In the genomic region with DNA sequence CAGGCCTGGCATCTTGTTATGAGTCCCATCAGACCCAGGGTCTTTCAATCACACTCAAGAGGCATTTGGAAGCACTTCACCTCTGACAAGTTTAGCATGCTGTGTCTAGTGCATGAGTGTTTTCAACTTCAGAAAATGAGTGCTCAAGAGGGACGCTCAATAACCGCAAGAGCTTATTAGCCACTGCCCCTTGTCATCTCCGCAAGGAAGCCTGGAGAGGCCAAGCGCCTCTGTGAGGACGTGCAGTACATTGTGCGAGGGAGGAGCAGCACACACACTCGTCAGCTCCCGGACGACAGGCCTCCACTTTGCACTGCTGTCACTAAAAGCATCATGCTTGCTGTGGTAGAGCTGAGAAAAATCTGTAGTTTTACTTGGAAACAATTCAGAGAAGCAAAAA, we compare ENCODE assay signal across 25 mouse cellular contexts. TPM values are rescaled to one million over a fixed set of nuclear protein-coding genes. Genes with fewer than 3 reads are reported as not detected.
A peak's percentile ranks its signal among the peaks of the same experiment; 100 is the strongest.
DNase-seq lines count a peak whose midpoint lies in the region; ATAC-seq lines count a peak whose summit lies in the region.
"Had no signal": no experiment of that assay in that cellular context is flagged by ENCODE, and none has a peak within 500 bp of the region (broad histone marks: within the 10 kb centered on the region; RNA-seq: fewer than 3 reads in every experiment).

No protein-coding gene starts in this region.

- H3K27me3 ChIP-seq in embryonic facial prominence, embryonic 11.5 days (ENCODE audit: control insufficient read depth, insufficient read depth, low read length) = no peaks in the 10 kb centered on the region
- H3K27me3 ChIP-seq in embryonic facial prominence, embryonic 10.5 days (replicated peaks; ENCODE audit: low read depth, poor library complexity, severe bottlenecking) = peaks cover 14% of the 10 kb centered on the region
- H3K27me3 ChIP-seq in forebrain, embryonic 14.5 days (replicated peaks; ENCODE audit: control insufficient read depth, insufficient read depth, low read length) = peaks cover 5% of the 10 kb centered on the region; the same call in 1 of the 2 replicates
- peaks cover 16% of the 10 kb centered on the region for H3K27me3 ChIP-seq in forebrain, embryonic 13.5 days
- peaks cover 29% of the 10 kb centered on the region for H3K27me3 ChIP-seq in midbrain, embryonic 13.5 days
- H3K27me3 ChIP-seq in midbrain, embryonic 10.5 days (ENCODE audit: low read depth, poor library complexity, severe bottlenecking) = peaks cover 57% of the 10 kb centered on the region
- H3K27me3 ChIP-seq: embryonic facial prominence, embryonic 13.5 days; intestine, embryonic 15.5 days had no signal

- no peaks in the 10 kb centered on the region for H3K9me3 ChIP-seq in embryonic facial prominence, embryonic 11.5 days (replicated peaks; ENCODE audit: control insufficient read depth, low read length)
- H3K9me3 ChIP-seq in embryonic facial prominence, embryonic 10.5 days = no peaks in the 10 kb centered on the region
- H3K9me3 ChIP-seq in forebrain, embryonic 14.5 days (replicated peaks; ENCODE audit: control insufficient read depth, low read length) = no peaks in the 10 kb centered on the region
- no peaks in the 10 kb centered on the region for H3K9me3 ChIP-seq in forebrain, embryonic 13.5 days (replicated peaks)
- no peaks in the 10 kb centered on the region for H3K9me3 ChIP-seq in midbrain, embryonic 13.5 days
- H3K9me3 ChIP-seq in midbrain, embryonic 10.5 days (replicated peaks) = no peaks in the 10 kb centered on the region
- H3K9me3 ChIP-seq: embryonic facial prominence, embryonic 13.5 days; heart, embryonic 12.5 days; heart, embryonic 15.5 days; hindbrain, embryonic 10.5 days; hindbrain, embryonic 13.5 days; intestine, embryonic 15.5 days had no signal

- H3K36me3 ChIP-seq in embryonic facial prominence, embryonic 11.5 days (replicated peaks; ENCODE audit: control insufficient read depth, insufficient read depth, low read depth, low read length) = no peaks in the 10 kb centered on the region
- H3K36me3 ChIP-seq in embryonic facial prominence, embryonic 10.5 days (replicated peaks) = no peaks in the 10 kb centered on the region
- no peaks in the 10 kb centered on the region for H3K36me3 ChIP-seq in forebrain, embryonic 14.5 days (ENCODE audit: control insufficient read depth, insufficient read depth, low read length)
- no peaks in the 10 kb centered on the region for H3K36me3 ChIP-seq in forebrain, embryonic 13.5 days (ENCODE audit: poor library complexity, severe bottlenecking)
- no peaks in the 10 kb centered on the region for H3K36me3 ChIP-seq in midbrain, embryonic 13.5 days
- H3K36me3 ChIP-seq in midbrain, embryonic 10.5 days = no peaks in the 10 kb centered on the region
- H3K36me3 ChIP-seq: embryonic facial prominence, embryonic 13.5 days; heart, embryonic 12.5 days; heart, embryonic 15.5 days; hindbrain, embryonic 10.5 days; hindbrain, embryonic 13.5 days; intestine, embryonic 15.5 days had no signal

- H3K4me1 ChIP-seq in embryonic facial prominence, embryonic 11.5 days (ENCODE audit: control insufficient read depth, insufficient read depth, low read length) = no peaks in the 10 kb centered on the region
- H3K4me1 ChIP-seq in embryonic facial prominence, embryonic 10.5 days = no peaks in the 10 kb centered on the region
- peaks cover 4% of the 10 kb centered on the region; the same call in 1 of the 2 replicates for H3K4me1 ChIP-seq in forebrain, embryonic 14.5 days (ENCODE audit: control insufficient read depth, insufficient read depth, low read length)
- peaks cover 6% of the 10 kb centered on the region; the same call in 1 of the 2 replicates for H3K4me1 ChIP-seq in forebrain, embryonic 13.5 days
- H3K4me1 ChIP-seq in midbrain, embryonic 13.5 days (replicated peaks) = no peaks in the 10 kb centered on the region
- H3K4me1 ChIP-seq in midbrain, embryonic 10.5 days = peaks cover 4% of the 10 kb centered on the region; the same call in 1 of the 2 replicates
- H3K4me1 ChIP-seq: embryonic facial prominence, embryonic 13.5 days; heart, embryonic 15.5 days; hindbrain, embryonic 10.5 days; hindbrain, embryonic 13.5 days; intestine, embryonic 15.5 days had no signal

- no peak overlapping the region for H3K4me3 ChIP-seq in embryonic facial prominence, embryonic 11.5 days (ENCODE audit: low read depth, low read length)
- no peak overlapping the region for H3K4me3 ChIP-seq in embryonic facial prominence, embryonic 10.5 days
- H3K4me3 ChIP-seq in forebrain, embryonic 14.5 days (ENCODE audit: low read depth, low read length) = no peak overlapping the region
- no peak overlapping the region for H3K4me3 ChIP-seq in forebrain, embryonic 13.5 days
- no peak overlapping the region for H3K4me3 ChIP-seq in midbrain, embryonic 13.5 days (replicated peaks)
- no peak overlapping the region for H3K4me3 ChIP-seq in midbrain, embryonic 10.5 days
- H3K4me3 ChIP-seq: embryonic facial prominence, embryonic 13.5 days; erythroblast, embryonic 14.5 days; heart, embryonic 12.5 days; heart, embryonic 15.5 days; hindbrain, embryonic 10.5 days; hindbrain, embryonic 13.5 days; intestine, embryonic 15.5 days had no signal

- ATAC-seq in embryonic facial prominence, embryonic 11.5 days (replicated peaks; ENCODE audit: insufficient number of reproducible peaks, low FRiP score, low TSS enrichment, low read depth) = no peak
- peak; percentile 20; the same call in 1 of the 2 replicates for ATAC-seq in forebrain, embryonic 14.5 days
- no peak for ATAC-seq in forebrain, embryonic 13.5 days
- ATAC-seq in midbrain, embryonic 13.5 days = peak; percentile 55; the same call in 1 of the 2 replicates
- ATAC-seq: activated CD4-positive, CD25-positive, alpha-beta regulatory T cell, adult 4 months; hindbrain, embryonic 16.5 days; intestine, embryonic 15.5 days had no signal

- no peak overlapping the region for H3K4me2 ChIP-seq in embryonic facial prominence, embryonic 11.5 days (ENCODE audit: low read depth, low read length)
- no peak overlapping the region for H3K4me2 ChIP-seq in forebrain, embryonic 14.5 days (ENCODE audit: low read length)
- no peak overlapping the region for H3K4me2 ChIP-seq in forebrain, embryonic 13.5 days
- no peak overlapping the region for H3K4me2 ChIP-seq in midbrain, embryonic 13.5 days (replicated peaks)
- H3K4me2 ChIP-seq: embryonic facial prominence, embryonic 13.5 days; heart, embryonic 12.5 days; heart, embryonic 15.5 days; hindbrain, embryonic 13.5 days; intestine, embryonic 15.5 days had no signal

- peak; percentile 3 for DNase-seq in embryonic facial prominence, embryonic 11.5 days (ENCODE audit: low spot score)
- DNase-seq in embryonic facial prominence, embryonic 10.5 days (ENCODE audit: low spot score) = no peak
- no peak for DNase-seq in forebrain, embryonic 14.5 days (ENCODE audit: low spot score)
- no peak for DNase-seq in midbrain, embryonic 10.5 days (ENCODE audit: low spot score)
- DNase-seq: adrenal gland, adult 8-10 months; adrenal gland, postnatal 25 days; cerebellum, adult 18-20 months; cerebellum, adult 9-10 months; cerebellum, postnatal 14 days; gastrocnemius, postnatal 25 days; heart, adult 18-20 months; heart, postnatal 10 days; heart, postnatal 36 days had no signal

- 70% methylated on average over 9 of the region's 9 CpGs for WGBS in embryonic facial prominence, embryonic 11.5 days
- 77% methylated on average over 9 of the region's 9 CpGs for WGBS in embryonic facial prominence, embryonic 10.5 days
- WGBS in forebrain, embryonic 14.5 days = 56% methylated on average over 9 of the region's 9 CpGs
- WGBS in forebrain, embryonic 13.5 days = 51% methylated on average over 9 of the region's 9 CpGs
- WGBS in midbrain, embryonic 13.5 days = 74% methylated on average over 9 of the region's 9 CpGs
- 75% methylated on average over 9 of the region's 9 CpGs for WGBS in midbrain, embryonic 10.5 days

- H3K27ac ChIP-seq in embryonic facial prominence, embryonic 11.5 days (replicated peaks; ENCODE audit: low read depth, low read length) = no peak overlapping the region
- no peak overlapping the region for H3K27ac ChIP-seq in embryonic facial prominence, embryonic 10.5 days (replicated peaks)
- no peak overlapping the region for H3K27ac ChIP-seq in forebrain, embryonic 14.5 days (ENCODE audit: low read depth, low read length)
- H3K27ac ChIP-seq in forebrain, embryonic 13.5 days = no peak overlapping the region
- H3K27ac ChIP-seq in midbrain, embryonic 13.5 days = no peak overlapping the region
- no peak overlapping the region for H3K27ac ChIP-seq in midbrain, embryonic 10.5 days (replicated peaks)
- H3K27ac ChIP-seq: embryonic facial prominence, embryonic 13.5 days; heart, embryonic 15.5 days; hindbrain, embryonic 10.5 days; hindbrain, embryonic 13.5 days; intestine, embryonic 15.5 days had no signal

- H3K9ac ChIP-seq in embryonic facial prominence, embryonic 11.5 days (replicated peaks; ENCODE audit: low read length) = no peak overlapping the region
- H3K9ac ChIP-seq in forebrain, embryonic 14.5 days (ENCODE audit: low read length) = no peak overlapping the region
- H3K9ac ChIP-seq in forebrain, embryonic 13.5 days = no peak overlapping the region
- no peak overlapping the region for H3K9ac ChIP-seq in midbrain, embryonic 13.5 days (replicated peaks)
- H3K9ac ChIP-seq: embryonic facial prominence, embryonic 13.5 days; heart, embryonic 12.5 days; heart, embryonic 15.5 days; hindbrain, embryonic 13.5 days; intestine, embryonic 15.5 days had no signal

RNA-seq across cellular contexts. Expression of a gene that starts 58.0 kb away (rescaled TPM):
- 13.9 and 26.6 TPM in 2 replicates for polyA plus RNA-seq in embryonic facial prominence, embryonic 11.5 days (2014; fragmentation: Nextera tagmentation; extraction: Ambion mirVana)
- 13.0 and 22.3 TPM in 2 replicates for polyA plus RNA-seq in embryonic facial prominence, embryonic 10.5 days (2016; fragmentation: Nextera tagmentation; extraction: Ambion mirVana)
- polyA plus RNA-seq in forebrain, embryonic 14.5 days (2014; fragmentation: Nextera tagmentation; extraction: Ambion mirVana) = 44.5 and 51.8 TPM in 2 replicates
- polyA plus RNA-seq in forebrain, embryonic 13.5 days (2015; fragmentation: Nextera tagmentation; extraction: Ambion mirVana) = 87.1 and 92.7 TPM in 2 replicates
- 39.9 and 40.9 TPM in 2 replicates for polyA plus RNA-seq in midbrain, embryonic 13.5 days (2015; fragmentation: Nextera tagmentation; extraction: Ambion mirVana)
- 39.0 and 40.1 TPM in 2 replicates for polyA plus RNA-seq in midbrain, embryonic 10.5 days (2016; fragmentation: Nextera tagmentation; extraction: Ambion mirVana)
- polyA plus RNA-seq: gonadal fat pad, adult 2 months had no signal

Comparison
In these comparisons a context has a peak if more than half of its experiments do, and no peak if none do; other contexts are left out.
1. ATAC-seq: peak in forebrain, embryonic 14.5 days (single experiment) and midbrain, embryonic 13.5 days (single experiment); none in embryonic facial prominence, embryonic 11.5 days (single experiment) and forebrain, embryonic 13.5 days (single experiment).